Mouse (Mus musculus) thymus, postnatal 0 days (tissue): Measurements from ENCODE around the gene Meox1. TPM values are rescaled to one million over a fixed set of nuclear protein-coding genes. Genes with fewer than 3 reads are reported as not detected.

Experiments
- DNase-seq: peaks from one replicate; pipeline ENCODE4 v3.0.0-alpha.2; 2015; ENCODE audit warnings: low spot score
- polyA plus RNA-seq: library from polyadenylated mRNA; unstranded; fragments of >200 nt; fragmentation: Nextera tagmentation; extraction: Ambion mirVana; gene quantifications from 2 replicates; pipeline ENCODE4 v1.2.1, GENCODE M21; 2015

Gene Meox1
- polyA plus RNA-seq, 1 experiment from 2014 or later, result 2.8 TPM

DNA sequence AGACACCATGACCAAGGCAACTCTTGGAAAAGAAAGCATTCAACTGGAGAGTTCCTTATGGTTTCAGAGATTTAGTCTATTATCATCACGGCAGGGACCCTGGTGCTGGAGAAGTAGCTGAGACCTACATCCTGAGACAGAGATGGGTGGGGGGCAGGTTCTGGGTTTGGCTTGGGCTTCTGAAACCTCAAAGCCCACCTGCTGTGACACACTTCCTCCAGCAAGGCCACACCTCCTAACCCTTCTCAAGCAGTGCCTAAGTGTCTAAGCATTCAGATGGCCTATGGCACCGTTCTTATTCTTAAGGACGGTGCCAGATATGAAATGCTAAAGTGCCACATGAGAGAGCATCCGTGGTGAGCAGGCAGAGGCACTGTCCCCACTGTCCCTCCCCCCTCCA lies 4.2 kb upstream of the Meox1 start:
- DNase-seq, result no peak

GRCm38 (mm10) chr11:101896546-101897361 lies 2.6 kb upstream of the Meox1 start:
- no peak for DNase-seq

- no peak for DNase-seq
Measured at GRCm38 (mm10) chr11:101893560-101893959, 614 bp downstream of the Meox1 start.

DNA sequence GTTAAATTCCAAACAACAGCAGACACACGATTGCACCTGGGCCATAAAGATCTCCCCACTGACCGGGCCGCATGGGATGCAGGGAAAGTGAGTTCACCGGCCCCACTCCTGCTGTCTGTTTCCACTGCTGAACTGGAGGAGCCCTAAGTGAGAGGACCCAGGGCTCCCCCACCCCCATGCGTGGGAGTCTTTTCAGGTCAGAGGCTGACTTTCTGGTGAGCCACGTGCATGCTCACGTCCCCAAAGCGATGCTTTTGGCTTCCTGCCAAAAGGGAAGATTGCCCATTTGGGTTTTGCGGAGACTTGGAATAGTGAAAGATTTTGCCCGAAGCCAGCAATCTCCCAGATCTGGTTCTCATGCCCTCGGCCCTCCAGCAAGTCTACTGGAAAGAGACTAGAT lies 2.7 kb downstream of the Meox1 start:
- DNase-seq, result no peak

- no peak for DNase-seq
Measured at GRCm38 (mm10) chr11:101889781-101890180, 4.4 kb downstream of the Meox1 start.

DNA sequence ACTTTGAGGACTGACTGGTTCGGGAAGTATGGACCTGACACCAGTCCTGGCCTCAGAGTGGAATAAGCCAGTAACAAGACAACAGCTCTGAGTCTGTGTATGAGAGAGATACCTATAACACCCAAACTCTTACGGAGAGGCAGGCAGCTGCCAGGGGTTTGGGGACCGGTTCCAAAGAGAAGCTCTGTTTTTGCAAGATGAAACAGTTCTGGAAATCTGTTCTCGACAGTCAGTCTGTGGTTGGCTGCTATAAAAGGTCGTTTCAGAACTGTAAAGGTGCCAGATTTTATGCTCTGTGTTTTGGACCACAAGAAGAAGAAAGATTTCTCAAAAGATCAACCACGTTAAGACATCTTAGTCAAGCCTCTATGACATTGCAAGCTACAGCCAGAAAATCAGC lies 5.4 kb downstream of the Meox1 start:
- no peak for DNase-seq

DNA sequence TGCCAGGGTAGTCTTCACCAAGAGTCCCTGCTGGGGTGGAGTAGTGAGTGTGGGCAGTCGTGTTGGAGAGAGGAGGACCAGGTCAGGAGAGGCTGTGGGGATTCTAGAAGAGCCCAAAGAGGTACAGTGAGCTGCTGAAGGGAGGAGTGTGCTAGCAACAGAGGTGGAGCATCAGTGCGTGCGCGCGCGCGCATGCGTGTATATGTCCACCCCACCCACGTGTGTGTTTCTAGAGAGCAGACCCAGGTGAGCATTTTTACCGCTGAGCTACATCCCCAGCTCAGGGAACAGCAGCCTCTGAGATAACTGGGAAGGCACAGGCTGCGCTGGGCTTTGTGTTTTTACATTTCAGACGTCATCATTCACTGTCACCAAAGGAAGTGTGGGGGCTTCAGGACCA lies 7.7 kb downstream of the Meox1 start:
- DNase-seq, result no peak

GRCm38 (mm10) chr11:101885881-101886319 lies 8.3 kb downstream of the Meox1 start:
- no peak for DNase-seq

DNA sequence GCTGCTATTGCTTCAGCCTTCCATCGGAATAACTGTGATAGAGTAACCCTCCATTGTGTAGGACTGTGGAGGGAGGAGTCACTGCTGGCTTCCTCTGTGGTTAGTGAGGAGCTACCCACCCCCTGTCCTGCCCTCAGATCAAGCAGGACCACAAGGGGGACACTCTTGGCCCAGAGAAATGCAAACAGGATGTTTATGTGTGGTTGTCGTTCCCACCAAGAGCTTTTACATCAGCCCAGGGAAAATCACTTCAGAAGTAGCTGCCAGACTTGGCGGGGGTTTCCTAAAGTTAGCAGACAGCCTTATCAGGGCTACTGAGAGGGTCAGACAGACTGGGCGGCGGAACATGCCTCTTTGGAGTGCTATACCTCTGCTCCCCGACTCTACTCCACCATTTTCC lies 8.9 kb downstream of the Meox1 start:
- DNase-seq, result no peak

DNA sequence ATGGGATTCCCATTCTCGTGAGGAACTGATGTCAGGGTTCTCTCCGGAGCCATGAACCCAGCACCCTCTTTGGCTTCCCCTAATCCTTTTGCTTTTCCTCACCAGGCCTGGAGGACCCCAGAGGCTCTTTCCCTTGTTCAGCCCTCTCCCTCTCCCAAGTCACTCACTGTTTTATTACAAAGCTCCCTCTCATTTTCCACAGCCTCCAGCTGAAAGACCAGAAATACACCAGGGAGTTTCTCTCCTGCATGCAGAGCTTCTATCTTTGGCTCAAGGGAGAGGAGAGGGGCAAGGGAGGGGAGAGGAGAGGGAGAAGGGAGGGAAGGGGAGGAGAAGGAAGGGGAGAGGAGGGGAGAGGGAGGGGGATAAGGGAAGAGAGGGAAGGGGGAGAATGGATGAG lies 10.3 kb downstream of the Meox1 start:
- DNase-seq, result no peak

DNA sequence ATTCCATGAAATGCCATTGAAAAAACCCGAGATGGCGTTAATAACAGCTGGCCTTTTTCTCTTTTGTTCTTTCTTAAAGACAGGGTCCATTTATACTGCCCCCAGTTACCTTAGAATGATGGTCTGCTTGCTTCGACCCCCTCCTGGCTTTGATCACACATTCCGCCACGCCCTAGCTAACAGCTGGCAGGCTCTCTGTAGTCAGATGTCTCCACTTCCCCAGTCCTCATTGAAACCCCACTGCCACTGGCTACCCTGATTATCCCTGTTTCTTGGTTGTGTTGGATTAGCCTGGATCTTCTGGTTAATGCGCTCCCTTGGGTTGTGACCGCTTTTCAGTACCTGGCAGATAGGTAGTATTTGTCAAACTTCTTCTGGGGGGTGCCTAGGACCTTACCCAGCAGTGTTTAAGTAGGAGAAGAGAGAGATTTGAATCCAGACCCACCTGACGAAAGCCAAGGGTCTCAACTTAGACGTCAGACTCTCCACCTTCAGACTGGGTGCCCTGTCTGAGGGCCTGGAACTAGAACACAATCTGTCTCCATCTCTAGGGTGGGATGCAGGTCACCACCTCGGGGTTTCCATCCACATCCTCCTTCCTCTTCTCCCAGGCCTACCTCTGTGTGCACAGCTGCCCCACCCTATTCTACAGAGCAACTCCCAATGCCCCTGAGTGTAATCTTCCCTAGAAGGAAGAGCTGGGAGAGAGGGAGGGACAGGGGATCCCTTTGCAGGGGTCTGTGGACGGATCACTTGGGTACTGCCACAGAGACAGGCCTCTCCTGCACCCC lies 11.5 kb downstream of the Meox1 start:
- no peak for DNase-seq

- DNase-seq, result no peak
Measured at GRCm38 (mm10) chr11:101881604-101882071, 12.5 kb downstream of the Meox1 start.

- no peak for DNase-seq
Measured at GRCm38 (mm10) chr11:101881185-101881584, 13.0 kb downstream of the Meox1 start.

- no peak for DNase-seq
Measured at GRCm38 (mm10) chr11:101879672-101880071, 14.5 kb downstream of the Meox1 start.

- DNase-seq, result no peak
Measured at GRCm38 (mm10) chr11:101878696-101879095, 15.5 kb downstream of the Meox1 start.

DNA sequence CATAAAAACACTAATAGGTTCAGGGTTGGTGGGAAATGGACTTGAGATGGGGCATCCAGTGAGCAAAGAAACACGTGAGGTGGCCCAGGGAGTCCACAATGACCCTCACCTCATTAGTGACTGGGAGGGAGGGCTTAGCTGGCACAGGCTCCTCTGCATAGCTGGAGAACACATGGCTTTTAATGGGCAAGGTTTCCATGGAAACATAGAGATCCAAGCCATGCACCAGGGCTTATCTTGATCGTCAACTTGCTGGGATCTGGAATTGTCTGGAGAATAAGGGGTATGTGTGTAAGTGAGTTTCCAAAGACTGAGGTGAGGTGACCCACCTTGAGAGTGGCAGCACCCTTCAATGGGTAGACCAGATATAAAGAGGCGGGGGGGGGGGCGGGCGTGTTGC lies 19.2 kb downstream of the Meox1 start:
- no peak for DNase-seq

- DNase-seq, result no peak
Measured at GRCm38 (mm10) chr11:101873909-101874308, 20.3 kb downstream of the Meox1 start.

DNA sequence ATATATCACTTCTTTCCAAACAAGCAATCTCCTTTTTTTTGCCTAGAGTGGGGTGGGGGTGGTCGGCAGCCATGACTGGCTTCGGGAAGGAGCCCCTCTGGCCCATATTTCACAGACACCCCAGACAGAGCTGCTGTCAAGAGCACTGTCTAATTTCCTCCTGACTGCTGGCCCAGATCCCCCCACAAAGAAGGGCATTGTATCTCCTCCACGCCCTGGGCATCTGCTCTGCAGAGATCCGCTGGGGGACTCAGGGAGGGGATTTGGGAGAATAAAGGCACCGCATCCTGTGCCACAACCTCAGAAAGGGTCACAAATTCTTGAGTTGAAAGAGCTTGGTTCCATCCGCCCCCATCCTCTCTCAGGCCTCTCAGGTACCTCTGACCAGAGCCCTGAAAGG lies 22.7 kb downstream of the Meox1 start:
- DNase-seq, result no peak

DNA sequence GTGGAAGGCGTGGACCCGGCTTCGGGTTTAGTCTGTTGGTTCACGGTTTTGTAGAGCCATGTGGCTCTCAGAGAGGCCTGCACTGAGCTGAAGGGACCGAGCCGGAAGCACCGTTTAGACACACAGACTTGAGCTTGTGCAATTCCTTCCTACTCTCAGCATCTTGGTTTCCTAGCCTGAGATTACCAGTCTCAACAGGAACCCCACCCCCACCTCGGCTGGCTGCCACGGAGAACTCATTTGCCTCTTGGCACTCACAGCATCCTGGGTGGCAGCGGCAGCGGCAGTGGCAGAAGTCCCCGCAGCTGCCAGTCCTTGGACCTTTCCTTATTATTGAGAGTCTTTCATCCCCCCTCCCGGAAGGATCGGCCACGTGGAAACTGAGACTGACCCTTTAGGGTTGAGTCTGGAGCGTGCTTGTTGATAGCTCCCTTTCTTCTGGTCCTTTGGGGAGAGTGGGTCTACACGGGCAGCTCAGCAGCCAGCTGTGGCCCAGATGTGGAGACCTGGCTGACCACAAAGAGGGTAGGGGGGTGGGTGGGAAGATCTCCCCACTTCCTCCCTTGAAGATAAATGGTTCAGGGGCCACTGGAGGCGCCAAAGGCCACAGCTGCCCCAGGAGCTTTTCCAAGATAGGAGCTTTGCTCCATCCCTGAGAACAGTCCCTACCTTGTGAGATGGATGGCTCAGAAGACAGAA lies 24.0 kb downstream of the Meox1 start:
- peak; percentile 3 for DNase-seq

GRCm38 (mm10) chr11:101867513-101868052 lies 26.6 kb downstream of the Meox1 start:
- no peak for DNase-seq

DNA sequence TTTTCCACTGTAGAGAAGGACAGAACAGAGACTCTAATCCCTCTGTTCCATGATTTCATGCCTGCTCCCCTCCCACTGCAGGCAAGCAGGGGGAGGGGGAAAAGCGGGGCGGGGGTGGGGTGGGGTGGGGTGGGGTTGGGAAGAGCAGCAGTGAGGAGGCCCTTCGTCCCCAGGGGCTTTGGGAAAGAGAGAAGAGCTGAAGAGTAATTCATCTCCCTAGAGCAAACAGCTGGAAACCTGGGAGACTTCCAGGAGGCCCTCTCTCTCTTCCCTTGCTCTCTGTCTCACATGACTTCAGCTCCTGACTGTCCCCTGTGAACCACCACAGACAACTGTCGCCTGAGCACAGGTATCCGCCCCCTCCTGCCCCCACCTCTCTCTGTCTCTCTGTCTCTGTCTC lies 35.4 kb downstream of the Meox1 start:
- DNase-seq, result no peak
